Mouse (Mus musculus) limb, embryonic 14.5 days (tissue): ENCODE measurements at regions not wholly inside any gene's neighbourhood (a gene's known extent, or its start where the extent isn't known, plus 50 kb on each side); places are given as distances from the start of the nearest gene placed in this dataset.

Experiments used
- ATAC-seq: fragments of 200-750 bp; cut with Nextera tagmentation; 2 replicates; pipeline ENCODE4 v1.8.0; 2017; ENCODE audit warnings: low read depth, moderate number of reproducible peaks, moderate TSS enrichment; ENCODE audit not compliant: low FRiP score
- DNase-seq: peaks from one replicate; pipeline ENCODE4 v3.0.0-alpha.2; 2015; ENCODE audit warnings: low spot score
- H3K27ac ChIP-seq: fragments of 300-500 bp; sonication (generic); replicated peaks from 2 replicates; pipeline ENCODE4 v1.5.1; 2014; ENCODE audit warnings: low read depth, mild to moderate bottlenecking, low read length, moderate library complexity, mixed read lengths
- H3K27me3 ChIP-seq: fragments of 300-500 bp; sonication (generic); 2 replicates; pipeline ENCODE4 v1.6.1; 2014; ENCODE audit warnings: low read length, mixed read lengths; ENCODE audit not compliant: control insufficient read depth, insufficient read depth
- H3K36me3 ChIP-seq: fragments of 300-500 bp; sonication (generic); 2 replicates; pipeline ENCODE4 v1.6.1; 2014; ENCODE audit warnings: mild to moderate bottlenecking, low read length, moderate library complexity, mixed read lengths; ENCODE audit not compliant: control insufficient read depth, insufficient read depth
- H3K4me1 ChIP-seq: fragments of 300-500 bp; sonication (generic); 2 replicates; pipeline ENCODE4 v1.6.1; 2014; ENCODE audit warnings: antibody characterized with exemption, low read length, mixed read lengths; ENCODE audit not compliant: control insufficient read depth, insufficient read depth
- H3K4me2 ChIP-seq: fragments of 300-500 bp; sonication (generic); replicated peaks from 2 replicates; pipeline ENCODE4 v1.6.1; 2014; ENCODE audit warnings: low read depth, mild to moderate bottlenecking, low read length, moderate library complexity; ENCODE audit not compliant: severe bottlenecking
- H3K4me3 ChIP-seq: fragments of 300-500 bp; sonication (generic); replicated peaks from 2 replicates; pipeline ENCODE4 v1.5.1; 2014; ENCODE audit warnings: low read length
- H3K9ac ChIP-seq: fragments of 300-500 bp; sonication (generic); 2 replicates; pipeline ENCODE4 v1.6.1; 2014; ENCODE audit warnings: mild to moderate bottlenecking, low read depth, low read length, moderate library complexity; ENCODE audit not compliant: severe bottlenecking
- H3K9me3 ChIP-seq: fragments of 300-500 bp; sonication (generic); 2 replicates; pipeline ENCODE4 v1.6.1; 2016; ENCODE audit warnings: low read length; ENCODE audit not compliant: control insufficient read depth
- POLR2A ChIP-seq: fragments of 200-500 bp; IDR thresholded peaks from 2 replicates; pipeline ENCODE4 v1.8.0; 2012; ENCODE audit warnings: inconsistent platforms, mild to moderate bottlenecking, moderate library complexity, borderline replicate concordance; ENCODE audit not compliant: insufficient read depth, insufficient read length; ENCODE audit errors: extremely low read depth
- WGBS: fragments of 180-500 bp; shearing (Covaris S2); extraction: QIAGEN DNeasy Blood & Tissue Kit; methylation state at CpG from one replicate; pipeline ENCODE4 v1.1.7; 2014; 5-methylcytosine and 5-hydroxymethylcytosine counted together

DNA sequence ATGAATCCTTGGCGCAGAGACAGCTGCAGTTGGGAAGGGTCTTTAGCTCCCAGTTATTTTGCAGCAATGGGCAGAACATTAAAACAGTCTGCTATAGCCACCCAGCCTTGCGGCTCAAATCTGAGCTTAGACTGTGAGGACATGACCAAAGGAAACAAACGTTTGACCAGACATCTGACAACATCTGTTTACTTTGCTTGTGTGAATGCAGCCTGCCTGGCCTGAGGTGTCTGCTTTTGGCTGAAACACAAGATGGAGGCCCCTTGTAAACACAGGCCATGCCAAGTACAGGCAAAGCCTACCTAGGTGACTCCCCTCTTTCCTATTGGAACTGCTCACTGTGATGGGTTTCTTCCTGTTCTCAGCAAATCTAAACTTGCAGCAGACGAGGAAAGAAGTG is 544.7 kb downstream of the Ccdc171 start:
- ATAC-seq (no peak), DNase-seq (no peak)
- H3K4me3 ChIP-seq: no peak overlapping the region
- no peaks in the 10 kb centered on the region for H3K9me3 ChIP-seq
- no peaks in the 10 kb centered on the region for H3K27me3 ChIP-seq
- no peak overlapping the region for H3K4me2 ChIP-seq
- peak overlapping the region; percentile 50 for H3K27ac ChIP-seq
- no peak overlapping the region for H3K9ac ChIP-seq
- 52% methylated on average over 4 of the region's 4 CpGs for WGBS
- peaks cover 40% of the 10 kb centered on the region for H3K4me1 ChIP-seq
- H3K36me3 ChIP-seq: no peaks in the 10 kb centered on the region
- TF ChIP-seq POLR2A: no peak

GRCm38 (mm10) chr4:84072096-84072495 is 546.8 kb downstream of the Ccdc171 start:
- no peaks in the 10 kb centered on the region for H3K27me3 ChIP-seq
- ATAC-seq (peak; percentile 51; the same call in 1 of the 2 replicates), DNase-seq (peak; percentile 65)
- no peak overlapping the region for H3K4me2 ChIP-seq
- H3K4me1 ChIP-seq: peaks cover 40% of the 10 kb centered on the region
- no peak overlapping the region for H3K4me3 ChIP-seq
- WGBS: 23% methylated on average over 5 of the region's 5 CpGs
- no peaks in the 10 kb centered on the region for H3K36me3 ChIP-seq
- no peak for TF ChIP-seq POLR2A
- H3K27ac ChIP-seq: no peak overlapping the region
- H3K9ac ChIP-seq: no peak overlapping the region
- H3K9me3 ChIP-seq: no peaks in the 10 kb centered on the region

DNA sequence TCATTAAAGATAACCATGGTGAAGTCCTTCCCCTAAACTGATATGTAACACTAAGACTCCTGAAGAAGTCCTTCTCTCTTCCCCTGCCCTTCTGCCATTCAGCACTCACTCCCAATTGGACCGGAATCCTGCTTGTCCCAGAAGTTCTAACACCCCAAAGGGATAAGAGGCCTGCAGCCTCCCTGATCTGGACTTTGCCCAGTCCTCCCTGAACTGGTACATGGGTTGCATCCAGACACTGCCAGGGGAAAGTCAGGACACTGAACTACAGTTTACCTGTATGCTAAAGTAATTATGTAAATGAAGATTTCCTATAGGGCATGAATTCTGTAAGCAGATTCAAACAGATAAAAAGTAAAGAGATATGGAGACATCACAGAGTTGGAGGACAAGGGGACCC is 551.2 kb downstream of the Ccdc171 start:
- no peak overlapping the region for H3K4me2 ChIP-seq
- no peak for ATAC-seq
- peaks cover 12% of the 10 kb centered on the region; the same call in 1 of the 2 replicates for H3K4me1 ChIP-seq
- no peak overlapping the region for H3K27ac ChIP-seq
- no peaks in the 10 kb centered on the region for H3K9me3 ChIP-seq
- H3K27me3 ChIP-seq: no peaks in the 10 kb centered on the region
- TF ChIP-seq POLR2A: no peak
- H3K9ac ChIP-seq: no peak overlapping the region
- H3K4me3 ChIP-seq: no peak overlapping the region
- 87% methylated on average over 1 of the region's 1 CpGs for WGBS
- DNase-seq: no peak
- no peaks in the 10 kb centered on the region for H3K36me3 ChIP-seq

DNA sequence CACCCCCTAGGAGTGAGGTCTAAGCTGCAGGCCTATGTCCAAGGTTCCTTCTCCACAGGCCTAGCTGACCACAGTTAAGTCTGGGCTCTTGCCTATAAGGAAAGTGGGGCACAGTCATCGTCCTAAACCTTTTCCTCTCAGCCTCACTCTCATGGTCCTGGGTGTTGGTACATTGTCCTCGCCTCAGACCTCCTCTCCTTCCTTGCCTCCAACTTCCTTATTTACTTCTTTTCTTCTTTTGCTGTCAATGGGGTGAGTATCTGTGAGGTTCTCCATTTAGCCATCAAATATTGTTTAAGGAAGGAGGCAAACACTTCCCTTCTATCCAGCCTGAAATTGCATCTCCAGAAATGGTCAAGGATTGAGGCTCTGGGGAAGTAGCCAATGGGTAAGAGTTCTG is 554.2 kb downstream of the Ccdc171 start:
- ATAC-seq (no peak), DNase-seq (no peak)
- no peak for TF ChIP-seq POLR2A
- no peak overlapping the region for H3K27ac ChIP-seq
- no peaks in the 10 kb centered on the region for H3K27me3 ChIP-seq
- no peak overlapping the region for H3K4me2 ChIP-seq
- H3K4me3 ChIP-seq: no peak overlapping the region
- no peaks in the 10 kb centered on the region for H3K9me3 ChIP-seq
- WGBS: 80% methylated on average over 2 of the region's 2 CpGs
- 0 out of 2 replicates have a peak, but pooled peaks cover 4% of the 10 kb centered on the region for H3K4me1 ChIP-seq
- H3K36me3 ChIP-seq: no peaks in the 10 kb centered on the region
- H3K9ac ChIP-seq: no peak overlapping the region

DNA sequence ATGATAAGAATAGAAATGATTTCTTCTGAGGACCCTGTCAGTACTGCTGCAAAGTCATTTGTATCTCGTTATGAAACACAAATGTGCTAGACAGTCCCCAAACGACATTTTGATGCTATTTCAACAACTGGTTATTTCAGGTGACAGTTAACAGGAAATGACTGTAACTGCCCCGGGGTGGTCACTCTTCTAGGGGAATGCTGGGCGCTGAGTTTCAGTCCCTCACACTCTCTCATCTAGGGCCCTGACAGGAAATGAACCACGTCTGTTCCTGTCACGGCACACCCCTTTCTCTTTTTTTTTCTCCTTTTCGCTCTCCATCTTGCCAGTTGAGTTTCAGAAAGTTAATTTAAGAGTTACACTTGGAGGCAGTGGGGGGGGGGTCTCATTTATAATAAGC is 556.2 kb downstream of the Ccdc171 start:
- Histone ChIP-seq H3K4me3 (no peak overlapping the region), H3K4me2 (no peak overlapping the region), H3K9me3 (no peaks in the 10 kb centered on the region), H3K27me3 (no peaks in the 10 kb centered on the region), H3K27ac (no peak overlapping the region), H3K4me1 (0 out of 2 replicates have a peak, but pooled peaks cover 4% of the 10 kb centered on the region), H3K9ac (no peak overlapping the region), H3K36me3 (no peaks in the 10 kb centered on the region)
- WGBS: 34% methylated on average over 7 of the region's 7 CpGs
- DNase-seq: no peak
- no peak for ATAC-seq
- TF ChIP-seq POLR2A: no peak

GRCm38 (mm10) chr4:84088166-84088565 is 562.8 kb downstream of the Ccdc171 start:
- H3K9me3 ChIP-seq: no peaks in the 10 kb centered on the region
- 74% methylated on average over 12 of the region's 12 CpGs for WGBS
- H3K4me2 ChIP-seq: no peak overlapping the region
- H3K27me3 ChIP-seq: no peaks in the 10 kb centered on the region
- no peak overlapping the region for H3K4me3 ChIP-seq
- no peak overlapping the region for H3K27ac ChIP-seq
- no peaks in the 10 kb centered on the region for H3K36me3 ChIP-seq
- H3K9ac ChIP-seq: no peak overlapping the region
- 0 out of 2 replicates have a peak, but pooled peaks cover 4% of the 10 kb centered on the region for H3K4me1 ChIP-seq
- ATAC-seq (no peak), DNase-seq (no peak)
- no peak for TF ChIP-seq POLR2A
